Mouse (Mus musculus): Measurements from ENCODE around the gene Exoc6b.

DNA sequence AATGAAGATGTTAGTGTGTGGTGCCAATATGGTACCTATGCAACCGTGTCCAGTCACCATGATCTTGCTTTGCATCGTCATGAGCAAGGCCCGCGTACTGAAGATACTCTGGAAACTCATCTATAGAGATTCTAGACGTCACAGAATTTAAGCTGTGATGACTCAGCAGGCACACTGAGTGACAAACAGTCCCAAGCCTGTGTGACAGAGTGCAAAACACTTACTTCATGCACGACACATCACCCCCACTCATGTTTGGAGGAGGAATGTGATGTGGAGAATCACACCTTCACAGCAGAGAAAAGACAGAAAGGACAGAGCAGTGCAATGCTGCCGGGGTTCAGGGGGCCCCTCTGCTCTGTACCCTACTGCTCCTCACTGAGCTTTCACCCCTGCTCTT is 261.8 kb downstream of the Exoc6b start:
- TF ChIP-seq CTCF (IDR thresholded peaks at IDR 0.05; ENCODE audit: control insufficient read depth, insufficient read depth, low read length) (no peak), POLR2A (IDR thresholded peaks at IDR 0.05; ENCODE audit: borderline replicate concordance, control insufficient read depth, low read depth, low read length) (no peak)

All from bone marrow, adult 2 months (tissue).